Mouse (Mus musculus) testis, adult 2 months (tissue): ENCODE measurements at regions not wholly inside any gene's neighbourhood (a gene's known extent, or its start where the extent isn't known, plus 50 kb on each side); places are given as distances from the start of the nearest gene placed in this dataset.

Experiments used
- H3K27ac ChIP-seq: fragments of 200-500 bp; 2 replicates; pipeline ENCODE4 v1.5.1; 2012; ENCODE audit warnings: low read depth, low read length; ENCODE audit not compliant: control insufficient read depth, insufficient read depth
- H3K27me3 ChIP-seq: fragments of 200-500 bp; 2 replicates; pipeline ENCODE4 v1.6.1; 2012; ENCODE audit warnings: mild to moderate bottlenecking, low read length, moderate library complexity; ENCODE audit not compliant: control insufficient read depth, insufficient read depth
- H3K36me3 ChIP-seq: fragments of 200-500 bp; 2 replicates; pipeline ENCODE4 v1.6.1; 2012; ENCODE audit warnings: mild to moderate bottlenecking, low read length; ENCODE audit not compliant: control insufficient read depth, insufficient read depth
- H3K4me1 ChIP-seq: fragments of 200-500 bp; 2 replicates; pipeline ENCODE4 v1.6.1; 2012; ENCODE audit warnings: low read length; ENCODE audit not compliant: control insufficient read depth, insufficient read depth
- H3K4me3 ChIP-seq: fragments of 200-500 bp; 2 replicates; pipeline ENCODE4 v1.5.1; 2012; ENCODE audit warnings: low read depth, mild to moderate bottlenecking, low read length, moderate library complexity, mixed read lengths; ENCODE audit not compliant: control insufficient read depth
- CTCF ChIP-seq: fragments of 200-500 bp; IDR thresholded peaks from 2 replicates; pipeline ENCODE4 v1.5.1; 2012; ENCODE audit warnings: low read depth, mild to moderate bottlenecking, inconsistent platforms, low read length, moderate library complexity; ENCODE audit not compliant: control insufficient read depth, insufficient read depth, insufficient replicate concordance
- POLR2A ChIP-seq: fragments of 200-500 bp; IDR thresholded peaks from 2 replicates; pipeline ENCODE4 v1.6.1; 2012; ENCODE audit warnings: low read depth, mild to moderate bottlenecking, inconsistent platforms, low read length, moderate library complexity; ENCODE audit not compliant: control insufficient read depth

- Histone ChIP-seq H3K36me3 (no peaks in the 10 kb centered on the region), H3K4me3 (no peak overlapping the region), H3K4me1 (peaks cover 5% of the 10 kb centered on the region; the same call in 1 of the 2 replicates), H3K27ac (no peak overlapping the region), H3K27me3 (no peaks in the 10 kb centered on the region)
- TF ChIP-seq POLR2A (no peak), CTCF (no peak)
Measured at GRCm38 (mm10) chr11:63211501-63211900, 82.7 kb downstream of the Pmp22 start.

- H3K27ac ChIP-seq: no peak overlapping the region
- H3K27me3 ChIP-seq: no peaks in the 10 kb centered on the region
Measured at GRCm38 (mm10) chr11:63213043-63213442, 84.3 kb downstream of the Pmp22 start.

GRCm38 (mm10) chr11:63213901-63214425 is 85.2 kb downstream of the Pmp22 start:
- H3K4me3 ChIP-seq: peak overlapping the region; percentile 68
- peaks cover 5% of the 10 kb centered on the region; the same call in 1 of the 2 replicates for H3K4me1 ChIP-seq
- H3K27ac ChIP-seq: no peak overlapping the region
- no peaks in the 10 kb centered on the region for H3K27me3 ChIP-seq
- TF ChIP-seq CTCF: no peak
- TF ChIP-seq POLR2A: no peak
- no peaks in the 10 kb centered on the region for H3K36me3 ChIP-seq

More at GRCm38 (mm10) chr11:63213043-63213442, 84.3 kb downstream of the Pmp22 start:
- peaks cover 5% of the 10 kb centered on the region; the same call in 1 of the 2 replicates for H3K4me1 ChIP-seq
- H3K36me3 ChIP-seq: no peaks in the 10 kb centered on the region
- TF ChIP-seq POLR2A (no peak), CTCF (peak; percentile 98)
- H3K4me3 ChIP-seq: no peak overlapping the region

GRCm38 (mm10) chr11:63215993-63216392 is 87.2 kb downstream of the Pmp22 start:
- Histone ChIP-seq H3K27ac (no peak overlapping the region), H3K4me3 (no peak overlapping the region), H3K4me1 (peaks cover 5% of the 10 kb centered on the region; the same call in 1 of the 2 replicates), H3K36me3 (no peaks in the 10 kb centered on the region), H3K27me3 (no peaks in the 10 kb centered on the region)
- no peak for TF ChIP-seq CTCF
- TF ChIP-seq POLR2A: no peak

- TF ChIP-seq CTCF (no peak), POLR2A (no peak)
- Histone ChIP-seq H3K36me3 (no peaks in the 10 kb centered on the region), H3K27ac (no peak overlapping the region), H3K4me3 (no peak overlapping the region), H3K27me3 (no peaks in the 10 kb centered on the region), H3K4me1 (peaks cover 5% of the 10 kb centered on the region; the same call in 1 of the 2 replicates)
Measured at GRCm38 (mm10) chr11:63217049-63217448, 88.3 kb downstream of the Pmp22 start.

GRCm38 (mm10) chr11:63226471-63226870 is 97.7 kb downstream of the Pmp22 start:
- H3K4me3 ChIP-seq: no peak overlapping the region
- H3K4me1 ChIP-seq: peaks cover 5% of the 10 kb centered on the region
- no peak overlapping the region for H3K27ac ChIP-seq
- no peaks in the 10 kb centered on the region for H3K36me3 ChIP-seq
- TF ChIP-seq CTCF (no peak), POLR2A (no peak)
- H3K27me3 ChIP-seq: no peaks in the 10 kb centered on the region

- peak overlapping the region; percentile 41; the same call in 1 of the 2 replicates for H3K4me3 ChIP-seq
- peaks cover 10% of the 10 kb centered on the region for H3K4me1 ChIP-seq
- no peak overlapping the region for H3K27ac ChIP-seq
- no peak for TF ChIP-seq CTCF
- TF ChIP-seq POLR2A: no peak
- H3K36me3 ChIP-seq: no peaks in the 10 kb centered on the region
- no peaks in the 10 kb centered on the region for H3K27me3 ChIP-seq
Measured at GRCm38 (mm10) chr11:63230786-63231185, 102.0 kb downstream of the Pmp22 start.
